Mouse (Mus musculus) E14TG2a.4 (cell line): Measurements from ENCODE around the gene Gm20388.

Experiments used
- CTCF ChIP-seq: conservative IDR thresholded peaks from 2 replicates; pipeline ENCODE4 v1.5.1; 2014; ENCODE audit warnings: low read length
- NANOG ChIP-seq: IDR thresholded peaks from 2 replicates; pipeline ENCODE4 v1.6.1; 2014; ENCODE audit warnings: borderline replicate concordance, low read length, mixed read lengths

DNA sequence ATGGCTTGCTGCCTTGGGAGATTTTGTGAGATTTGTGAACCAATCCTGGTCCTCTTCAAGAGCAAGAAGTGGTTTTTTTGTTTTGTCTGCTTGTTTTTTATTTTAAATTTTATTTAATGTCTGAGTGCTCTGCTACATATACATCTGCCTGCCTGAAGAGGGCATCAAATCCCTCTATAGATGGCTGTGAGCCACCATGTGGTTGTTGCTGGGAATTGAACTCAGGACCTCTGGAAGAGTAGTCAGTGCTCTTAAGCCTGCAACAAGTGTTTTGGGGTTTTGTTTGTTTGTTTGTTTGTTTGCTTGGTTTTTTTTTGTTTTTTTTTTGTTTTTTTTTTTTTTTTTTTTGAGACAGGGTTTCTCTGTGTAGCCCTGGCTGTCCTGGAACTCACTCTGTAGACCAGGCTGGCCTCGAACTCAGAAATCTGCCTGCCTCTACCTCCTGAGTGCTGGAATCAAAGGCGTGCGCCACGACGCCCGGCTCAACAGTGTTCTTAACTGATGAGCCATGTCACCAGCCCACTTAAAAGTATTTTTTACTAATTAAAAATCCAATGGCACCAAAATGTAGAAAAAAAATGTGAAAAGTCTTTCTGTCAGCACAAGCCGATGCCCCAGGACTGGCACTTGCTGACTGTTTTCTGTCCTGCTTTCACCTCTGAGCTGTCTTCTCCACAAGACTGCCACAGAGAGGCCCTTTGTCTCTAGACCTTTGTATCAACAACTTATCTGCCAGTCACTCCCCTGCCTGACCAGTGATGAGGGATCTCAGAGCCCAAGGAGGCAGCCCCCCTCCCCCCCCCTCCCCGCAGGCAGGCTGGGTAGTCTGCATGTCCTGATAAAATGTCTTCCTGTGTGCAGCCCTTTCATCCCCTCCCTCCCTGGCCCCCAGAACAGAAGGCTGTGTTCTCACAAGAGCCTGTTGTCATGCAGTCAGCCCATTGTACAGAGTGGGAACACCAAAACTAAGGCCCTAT lies 3505.6 kb downstream of the Gm20388 start:
- TF ChIP-seq CTCF (peak; percentile 67), NANOG (no peak)
